Mouse (Mus musculus) large intestine, adult 2 months (tissue): Measurements from ENCODE around the gene Tnfaip2. TPM values are rescaled to one million over a fixed set of nuclear protein-coding genes. Genes with fewer than 3 reads are reported as not detected.
A peak's percentile ranks its signal among the peaks of the same experiment; 100 is the strongest.

Experiments
- DNase-seq: peaks from one replicate; pipeline ENCODE4 v3.0.0-alpha.2; 2012; ENCODE audit warnings: low read depth, low spot score
- WGBS: fragments of 180-500 bp; shearing (Covaris S2); methylation state at CpG from one replicate; pipeline ENCODE4 v1.1.7; 2018; 5-methylcytosine and 5-hydroxymethylcytosine counted together
- polyA plus RNA-seq: library from polyadenylated mRNA; depleted of rRNA; stranded (reverse); fragments of >200 nt; gene quantifications from 2 replicates; pipeline ENCODE4 v1.2.3, GENCODE M21; 2012

Tnfaip2 gene
- polyA plus RNA-seq, 1 experiment, result 18.0 TPM

DNA sequence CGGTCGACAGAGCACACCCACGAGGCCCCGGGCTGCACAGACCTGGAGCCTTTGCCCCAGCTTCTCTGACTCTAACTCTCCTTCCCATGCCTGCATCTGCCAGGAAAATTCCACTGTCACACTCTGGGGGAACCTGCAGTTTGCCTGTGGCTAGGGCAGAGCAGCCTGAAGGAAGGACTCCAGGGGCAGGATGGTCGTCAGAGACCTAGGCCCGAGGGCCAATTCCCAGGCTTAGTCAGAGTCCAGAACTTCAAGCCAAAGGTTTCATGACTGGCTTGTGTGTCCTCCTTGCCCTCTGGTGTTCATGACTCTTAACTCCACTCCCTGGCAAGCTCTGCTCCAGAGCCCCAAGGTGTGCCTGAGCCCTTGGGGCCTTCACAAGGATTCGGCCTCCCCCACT lies 25.9 kb downstream of the Tnfaip2 start:
- no peak for DNase-seq
- 85% methylated on average over 7 of the region's 7 CpGs for WGBS

DNA sequence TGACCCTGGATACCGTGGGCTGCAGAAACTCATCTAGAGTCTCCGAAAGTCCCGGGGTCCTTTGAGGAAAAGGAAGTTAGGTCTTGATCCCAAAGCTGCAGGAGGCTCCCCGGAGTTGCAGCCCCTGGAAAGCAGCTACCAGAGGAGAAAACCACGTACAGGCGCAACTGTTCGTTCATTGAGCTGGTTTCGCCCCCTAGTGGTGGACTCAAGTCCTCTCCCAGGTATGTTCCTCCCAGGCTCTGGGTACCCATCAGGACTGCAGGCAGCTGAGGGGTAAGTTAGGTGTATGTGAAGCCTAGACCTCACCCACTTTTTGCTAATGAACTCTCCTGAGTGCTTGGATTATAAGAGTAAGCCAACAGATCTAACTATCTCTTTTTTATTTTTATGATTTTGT lies 27.2 kb downstream of the Tnfaip2 start:
- 8% methylated on average over 8 of the region's 8 CpGs for WGBS

DNA sequence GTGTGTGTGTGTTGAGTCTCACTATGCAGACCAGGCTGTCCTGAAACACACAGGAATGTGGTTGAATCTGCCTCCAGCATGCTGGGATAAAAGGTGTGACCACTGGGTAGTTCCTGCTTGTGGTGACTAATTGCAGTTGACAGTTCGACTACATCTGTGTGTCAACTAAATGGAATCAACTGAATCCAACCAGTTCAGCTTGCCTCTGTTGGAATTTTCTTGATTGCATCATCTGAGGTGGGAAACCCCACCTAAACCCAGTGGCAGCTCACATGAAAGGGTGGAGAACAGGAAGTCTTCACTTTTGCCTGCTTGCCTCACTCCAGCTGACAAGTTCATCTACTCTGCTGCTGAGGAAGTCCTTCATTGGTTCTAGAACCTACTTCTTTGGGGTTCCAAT lies 28.9 kb downstream of the Tnfaip2 start:
- WGBS, result 13% methylated on average over 1 of the region's 1 CpGs
- DNase-seq, result no peak

More for the DNA sequence above, 27.2 kb downstream of the Tnfaip2 start:
- peak; percentile 33 for DNase-seq

DNA sequence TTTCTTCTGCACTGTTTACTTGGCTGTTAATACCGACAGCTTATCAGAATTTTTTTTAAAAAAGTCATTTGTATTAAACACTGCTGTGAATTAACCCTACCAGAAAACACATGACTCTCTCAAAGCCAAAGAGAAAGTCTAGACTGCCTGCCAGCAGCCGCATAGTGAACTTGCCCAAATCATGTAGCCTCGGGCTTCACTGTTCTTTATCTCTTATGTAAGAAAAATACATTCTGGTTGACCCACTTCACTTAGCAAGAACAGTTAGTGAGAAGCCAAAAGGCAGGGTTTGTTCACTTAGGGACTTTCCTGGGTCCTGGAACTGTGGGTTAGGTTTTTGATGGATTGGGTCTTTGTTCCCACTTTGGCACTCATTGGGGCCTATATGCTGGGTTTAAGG lies 29.5 kb downstream of the Tnfaip2 start:
- 69% methylated on average over 3 of the region's 3 CpGs for WGBS
- no peak for DNase-seq

DNA sequence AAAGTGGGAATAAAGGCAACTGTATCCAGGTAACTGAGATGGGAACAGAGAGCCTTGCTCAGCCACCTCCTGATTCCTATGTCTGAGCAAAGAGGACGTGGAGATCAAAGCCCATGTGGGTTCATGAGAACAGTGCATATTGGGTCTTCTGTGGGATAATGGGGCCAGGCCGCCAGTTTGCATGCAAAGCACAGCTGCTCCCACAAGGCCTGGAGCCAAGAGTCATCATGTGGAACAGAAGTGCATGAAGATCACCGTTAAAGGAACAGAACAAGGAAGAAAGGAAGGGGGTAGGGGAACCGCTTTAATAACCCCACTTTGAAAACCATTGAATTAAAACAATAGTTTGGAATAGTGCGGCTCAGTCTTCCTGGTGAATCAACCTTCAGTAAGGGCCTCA lies 30.6 kb downstream of the Tnfaip2 start:
- 68% methylated on average over 5 of the region's 5 CpGs for WGBS
- no peak for DNase-seq

DNA sequence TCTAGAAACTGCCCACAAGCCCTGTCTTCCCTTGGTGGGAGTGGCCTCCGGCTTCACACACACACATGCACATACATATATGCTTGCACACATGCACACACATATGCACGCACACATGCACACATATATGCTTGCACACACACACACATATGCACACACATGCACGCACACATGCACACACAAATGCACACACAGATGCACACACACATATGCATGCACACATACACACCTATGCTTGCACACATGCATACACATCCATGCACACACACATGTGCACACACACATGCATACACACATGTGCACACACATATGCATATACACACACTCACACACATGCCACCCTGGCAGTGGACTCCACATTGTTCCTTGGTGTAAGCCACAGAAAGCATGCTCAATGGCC lies 32.1 kb downstream of the Tnfaip2 start:
- WGBS, result 92% methylated on average over 3 of the region's 3 CpGs
- no peak for DNase-seq

DNA sequence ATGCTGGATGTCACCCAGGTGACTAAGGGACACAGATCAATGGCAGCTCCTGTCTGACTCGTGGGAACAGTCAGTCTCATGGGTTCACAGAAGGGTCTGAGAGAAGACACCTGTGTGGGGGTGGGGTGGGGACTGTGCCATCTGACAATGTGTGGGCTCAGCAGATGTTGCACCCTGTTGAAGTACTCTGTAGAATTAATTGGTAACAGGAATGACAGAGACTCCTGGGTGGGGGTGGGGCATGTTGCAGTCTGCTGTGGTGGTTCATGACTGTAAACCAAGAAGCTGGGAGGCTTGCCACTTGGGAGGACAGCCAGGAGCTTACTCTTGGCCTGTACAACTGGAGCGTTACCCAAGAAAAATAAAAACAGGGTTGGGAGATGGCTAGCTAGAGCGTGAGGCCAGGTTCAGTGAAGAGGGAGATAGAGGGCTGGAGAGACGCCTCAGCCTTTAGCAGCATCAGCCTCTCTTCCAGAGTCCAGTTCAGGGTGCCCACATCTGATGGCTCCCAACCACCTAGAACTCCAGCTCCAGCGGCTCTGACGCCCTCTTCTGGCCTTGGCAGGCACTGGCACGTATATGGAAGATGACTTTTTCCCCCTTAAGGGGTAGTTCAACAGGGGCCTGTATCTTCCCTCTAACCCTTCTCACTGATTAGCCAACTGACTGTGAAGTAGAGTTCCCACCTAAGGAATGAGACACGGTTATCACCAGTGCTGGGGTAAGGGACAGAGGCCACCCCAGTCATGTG lies 32.8 kb downstream of the Tnfaip2 start:
- 44% methylated on average over 8 of the region's 8 CpGs for WGBS
- DNase-seq, result no peak

DNA sequence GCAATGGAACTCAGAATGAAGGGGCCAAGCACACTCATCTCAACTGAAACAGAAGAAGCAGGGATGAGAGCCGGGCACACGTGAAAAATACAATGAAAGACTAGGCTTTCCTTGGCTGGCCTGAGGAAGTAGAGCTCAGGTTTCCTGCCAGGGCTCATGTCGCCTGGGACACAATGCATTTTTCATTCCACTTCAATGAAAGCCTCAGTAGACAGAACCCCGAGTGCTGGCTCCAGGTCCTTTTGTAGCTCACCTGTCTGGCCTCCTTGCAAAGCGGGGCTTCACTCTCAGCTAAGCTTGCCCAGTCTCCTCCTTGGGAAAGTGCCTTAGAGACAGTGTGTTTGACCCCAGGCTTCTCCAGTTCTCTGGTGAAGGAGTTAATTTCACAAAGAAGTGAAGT lies 36.7 kb downstream of the Tnfaip2 start:
- 76% methylated on average over 5 of the region's 5 CpGs for WGBS
- DNase-seq, result no peak

DNA sequence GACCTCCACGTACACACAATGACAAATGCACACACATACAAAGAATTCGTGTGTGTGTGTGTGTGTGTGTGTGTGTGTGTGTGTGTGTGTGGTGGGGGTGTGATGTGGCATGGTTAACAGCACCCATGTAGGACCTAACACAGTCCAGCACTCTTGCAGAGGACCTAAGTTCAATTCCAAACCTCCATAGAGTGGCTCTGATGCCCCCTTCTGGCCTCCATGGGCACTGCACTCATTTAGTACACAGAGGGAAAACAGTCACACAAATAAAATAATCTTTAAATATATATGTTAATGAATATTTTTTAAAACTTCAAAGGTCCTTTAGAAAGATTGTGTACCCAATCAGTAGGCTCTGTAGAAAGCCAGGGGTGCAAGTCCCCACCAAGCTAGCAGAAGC lies 37.6 kb downstream of the Tnfaip2 start:
- no peak for DNase-seq
- 71% methylated on average over 2 of the region's 2 CpGs for WGBS

DNA sequence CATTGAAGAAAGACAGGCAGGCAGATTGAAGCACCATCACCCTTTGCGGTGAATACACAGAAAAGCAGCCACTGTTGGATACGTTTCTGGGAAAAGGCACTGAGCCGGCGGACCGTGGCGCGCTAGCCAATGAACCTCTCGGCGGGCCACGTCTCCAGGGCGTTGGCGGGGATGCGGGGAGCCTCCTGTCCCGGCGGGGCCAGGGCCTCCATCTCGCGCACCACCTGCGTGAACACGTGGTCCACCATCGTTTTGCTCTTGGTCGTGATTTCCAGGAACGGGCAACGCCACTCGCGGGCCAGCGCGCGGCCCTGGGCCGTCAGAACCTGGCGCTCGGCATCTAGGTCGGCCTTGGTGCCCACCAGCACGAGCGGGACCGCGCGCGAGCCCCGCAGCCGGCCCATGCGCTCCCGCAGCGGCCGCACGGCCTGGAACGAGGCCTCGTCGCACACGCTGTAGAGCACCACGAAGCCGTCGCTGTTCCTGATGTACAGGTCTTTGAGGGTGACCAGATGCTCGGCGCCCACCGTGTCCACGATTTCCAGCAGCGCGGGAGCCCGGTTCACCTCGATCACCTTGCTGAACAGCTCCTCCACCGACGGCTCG lies 42.9 kb downstream of the Tnfaip2 start:
- DNase-seq, result no peak
- WGBS, result 2% methylated on average over 63 of the region's 63 CpGs

DNA sequence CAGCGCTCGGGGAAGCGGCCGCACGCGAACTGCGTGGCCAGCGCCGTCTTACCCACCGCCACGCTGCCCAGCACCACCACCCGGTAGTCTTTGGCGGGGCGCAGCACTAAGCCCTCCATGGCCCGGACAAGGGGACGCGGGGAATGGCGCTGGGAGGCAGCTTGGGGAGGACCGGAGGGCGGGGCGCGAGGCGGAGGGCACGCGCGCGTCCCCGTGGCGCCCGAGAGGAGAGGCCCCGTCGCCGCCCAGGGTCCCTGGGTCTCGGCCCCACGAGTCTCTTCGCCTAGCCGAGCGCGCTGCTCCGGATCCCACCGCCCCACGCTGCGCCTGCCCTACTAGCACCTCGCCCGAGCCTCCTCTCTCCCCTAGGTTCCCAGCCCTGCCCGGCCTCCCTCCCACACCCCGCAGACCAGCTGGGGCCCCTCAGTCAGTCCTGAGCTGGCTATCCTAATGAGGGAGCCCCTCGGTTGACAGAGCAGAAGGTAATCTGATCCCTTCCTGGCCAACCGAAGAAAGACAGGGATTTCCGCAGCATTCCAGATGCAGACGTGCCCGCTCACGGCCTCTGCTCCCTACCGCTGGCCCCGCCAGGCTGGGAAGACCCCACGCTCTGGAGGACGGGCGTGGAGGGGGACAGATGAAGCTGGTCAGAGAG lies 43.5 kb downstream of the Tnfaip2 start, which contains the start of gene Gm266:
Gm266 (minus strand) TSS at position 172 of the 655 bp plus-strand sequence.
- no peak for DNase-seq
- WGBS, result 2% methylated on average over 57 of the region's 58 CpGs

DNA sequence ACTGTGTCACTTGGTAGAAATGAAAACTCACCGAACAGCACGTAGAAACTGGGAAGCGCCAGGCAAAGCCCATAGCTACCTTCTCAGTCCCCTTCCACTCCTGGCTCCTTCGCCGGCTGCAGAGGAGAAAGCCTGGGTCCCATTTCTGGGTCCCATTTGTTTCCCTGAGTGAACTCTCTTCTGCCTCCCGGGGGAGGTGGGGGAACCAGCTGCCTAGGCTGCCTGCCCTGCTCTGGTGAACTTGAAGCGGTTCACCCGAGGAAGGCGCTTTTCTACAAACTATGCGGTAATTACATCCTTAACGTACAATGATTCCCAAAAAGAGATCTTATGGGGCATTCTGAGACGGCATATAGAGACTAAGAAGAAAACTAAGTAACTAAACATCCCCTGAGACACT lies 44.2 kb downstream of the Tnfaip2 start:
- WGBS, result 16% methylated on average over 12 of the region's 12 CpGs
- no peak for DNase-seq

DNA sequence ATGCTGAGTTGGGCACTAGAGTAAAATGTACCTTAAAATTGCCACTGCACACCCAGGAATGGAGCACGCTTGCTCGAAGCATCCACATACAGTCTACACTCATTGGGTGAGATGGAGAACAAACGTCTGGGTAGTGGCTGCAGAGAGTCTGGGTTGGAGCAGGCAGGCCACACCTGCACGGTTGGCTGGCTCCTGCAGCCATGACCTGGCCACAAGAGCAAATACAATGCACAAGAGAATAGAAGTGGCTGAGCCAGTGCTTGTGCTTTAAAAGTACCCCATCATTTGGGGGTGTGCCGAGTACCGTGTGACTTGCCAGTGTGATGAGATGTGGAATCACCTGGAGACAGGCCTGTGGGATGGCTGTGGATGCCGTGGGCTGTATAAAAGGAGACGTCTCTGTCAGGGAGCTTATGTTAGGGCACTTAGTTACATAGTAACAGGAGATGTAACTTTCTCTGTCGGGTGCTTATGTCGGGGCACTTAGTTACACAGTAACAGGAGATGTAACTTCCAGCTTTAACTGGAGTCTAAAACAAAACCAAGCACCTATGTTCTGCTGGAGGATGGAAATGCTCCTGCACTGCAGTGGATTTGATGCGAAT lies 47.1 kb downstream of the Tnfaip2 start:
- 43% methylated on average over 11 of the region's 11 CpGs for WGBS

DNA sequence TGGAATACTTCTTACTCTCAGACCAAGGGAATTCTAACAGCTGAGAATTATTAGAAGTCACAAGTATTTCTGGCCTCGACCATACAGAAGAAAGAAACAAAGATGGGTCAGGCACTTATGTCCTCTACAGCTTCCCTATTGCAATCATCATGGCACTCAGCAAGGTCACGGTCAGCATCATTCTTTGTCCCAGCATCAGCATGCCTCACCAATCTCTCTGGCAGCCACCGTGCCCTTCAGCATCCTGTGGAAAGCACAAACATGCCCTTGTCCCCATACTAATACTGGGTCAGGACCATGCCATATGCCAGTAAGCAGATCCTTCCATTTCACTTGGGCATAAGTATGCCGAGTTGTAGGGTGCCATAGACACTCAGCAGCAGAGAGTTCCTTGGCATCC lies 52.7 kb downstream of the Tnfaip2 start:
- 72% methylated on average over 4 of the region's 4 CpGs for WGBS
- DNase-seq, result no peak

More for the DNA sequence above, 47.1 kb downstream of the Tnfaip2 start:
- DNase-seq, result no peak

DNA sequence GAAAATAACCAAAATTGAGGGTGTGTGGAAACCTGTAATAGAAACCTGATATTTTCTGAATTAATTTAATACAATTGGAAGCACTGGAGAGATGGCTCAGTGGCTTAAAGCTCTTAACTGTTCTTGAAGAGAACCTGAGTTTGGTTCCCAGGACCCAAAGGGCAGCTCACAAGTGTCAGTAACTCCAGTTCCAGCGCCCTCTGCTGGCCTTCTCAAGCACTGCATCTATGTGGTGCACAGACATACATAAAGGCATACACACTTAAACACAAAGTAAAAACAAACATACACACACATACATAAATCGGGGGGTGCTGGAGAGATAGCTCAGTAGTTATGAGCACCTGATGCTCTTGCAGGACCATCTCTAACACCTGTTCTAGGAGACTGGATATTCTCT lies 54.8 kb downstream of the Tnfaip2 start:
- DNase-seq, result no peak
- WGBS, result 46% methylated on average over 2 of the region's 2 CpGs

DNA sequence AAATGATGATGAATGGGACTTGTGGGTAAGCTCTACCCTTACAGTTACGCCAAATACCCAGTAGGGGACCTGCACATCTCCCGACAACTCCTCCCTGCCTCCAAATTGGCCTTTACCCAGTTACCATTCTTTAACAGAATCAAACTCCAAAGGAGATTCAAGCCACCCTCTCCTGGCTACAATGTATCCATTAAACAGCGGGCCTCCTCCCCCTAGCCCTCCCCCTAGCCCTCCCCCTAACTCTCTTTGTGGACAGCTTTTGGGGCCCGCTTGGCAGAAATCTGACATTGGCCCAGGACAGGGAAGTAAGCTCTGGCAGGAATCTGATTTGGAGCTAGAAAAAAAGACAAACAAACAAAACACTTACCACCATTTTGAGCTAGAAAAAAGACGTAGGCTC lies 57.3 kb downstream of the Tnfaip2 start:
- no peak for DNase-seq
- 70% methylated on average over 5 of the region's 5 CpGs for WGBS

DNA sequence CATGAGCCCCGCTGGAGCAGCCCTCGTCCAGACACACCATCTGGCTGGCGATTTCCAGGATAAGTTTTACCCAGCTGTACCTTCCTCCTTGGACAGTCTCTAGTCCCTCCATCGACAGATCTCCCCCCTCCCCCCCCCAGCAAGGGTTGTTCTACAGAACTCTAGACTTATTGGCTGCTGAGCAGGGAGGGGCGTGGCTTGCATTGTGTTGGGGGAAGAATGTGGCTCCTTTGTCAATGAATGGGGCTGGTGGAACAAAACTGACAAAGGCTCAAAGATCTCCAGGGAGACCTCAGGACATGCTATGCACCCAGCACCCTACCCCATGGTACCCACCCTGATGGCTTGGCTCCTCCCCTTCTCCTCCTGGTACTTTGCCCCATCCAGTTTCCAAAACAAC lies 58.5 kb downstream of the Tnfaip2 start:
- DNase-seq, result no peak
- whole genome bisulfite sequencing, result 45% methylated on average over 5 of the region's 5 CpGs

DNA sequence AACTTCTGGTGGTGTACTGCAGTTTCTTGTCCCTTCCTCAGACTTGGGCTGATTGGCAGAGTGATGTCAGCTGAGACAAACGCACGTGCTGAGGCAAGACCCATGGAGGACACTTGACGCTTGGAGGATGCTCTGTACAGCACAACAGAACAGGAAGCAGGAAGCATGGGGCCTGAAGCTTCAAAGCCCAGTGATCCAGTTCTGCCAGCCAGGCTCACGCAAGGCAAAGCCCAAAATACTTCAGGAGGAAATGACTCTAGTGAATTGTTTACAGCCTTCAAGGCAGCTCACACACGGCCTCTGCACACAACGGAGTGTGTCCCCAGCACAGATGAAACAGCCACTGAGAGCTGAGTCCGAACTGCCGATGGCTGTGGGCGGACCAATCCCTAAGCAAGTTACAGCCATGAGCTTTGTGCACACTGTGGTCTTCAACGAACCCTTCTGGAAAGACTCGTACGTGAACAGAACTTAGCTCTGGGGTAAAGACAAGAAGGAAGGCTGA lies 60.8 kb downstream of the Tnfaip2 start:
- no peak for DNase-seq
- WGBS, result 61% methylated on average over 12 of the region's 12 CpGs

DNA sequence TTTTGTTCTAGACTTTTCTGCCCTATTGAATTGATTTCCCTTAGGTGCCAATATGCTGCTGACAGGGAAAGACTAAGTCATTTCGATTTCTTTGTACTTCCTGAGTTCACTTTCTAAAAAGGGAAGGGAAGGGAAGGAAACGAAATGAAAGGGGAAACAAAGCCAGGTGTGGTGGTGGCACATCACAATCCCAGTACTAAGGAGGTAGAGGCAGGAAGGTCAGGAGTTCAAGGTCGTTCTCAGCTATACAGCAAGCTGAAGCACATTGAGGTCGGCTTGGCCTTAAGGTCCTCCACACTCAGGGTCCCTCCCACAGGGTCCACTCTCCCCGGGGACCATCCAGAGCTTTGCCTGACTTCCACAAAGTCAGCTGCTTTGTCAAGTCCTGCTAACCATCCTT lies 61.3 kb downstream of the Tnfaip2 start:
- 49% methylated on average over 5 of the region's 5 CpGs for WGBS
- no peak for DNase-seq
